Mouse (Mus musculus) lung, embryonic 14.5 days (tissue): ENCODE measurements at regions not wholly inside any gene's neighbourhood (a gene's known extent, or its start where the extent isn't known, plus 50 kb on each side); places are given as distances from the start of the nearest gene placed in this dataset.

Source experiments
- ATAC-seq: fragments of 200-750 bp; cut with Nextera tagmentation; 2 replicates; pipeline ENCODE4 v1.8.0; 2017; ENCODE audit warnings: mild to moderate bottlenecking, moderate TSS enrichment, moderate library complexity; ENCODE audit not compliant: insufficient read depth
- DNase-seq: peaks from one replicate; pipeline ENCODE4 v3.0.0-alpha.2; 2015
- H3K27ac ChIP-seq: fragments of 300-500 bp; sonication (generic); 2 replicates; pipeline ENCODE4 v1.5.1; 2014; ENCODE audit warnings: low read depth, mild to moderate bottlenecking, moderate library complexity
- H3K27me3 ChIP-seq: fragments of 300-500 bp; sonication (generic); 2 replicates; pipeline ENCODE4 v1.6.1; 2014; ENCODE audit warnings: low read length, control low read depth; ENCODE audit not compliant: insufficient read depth
- H3K36me3 ChIP-seq: fragments of 300-500 bp; sonication (generic); 2 replicates; pipeline ENCODE4 v1.6.1; 2014; ENCODE audit warnings: control low read depth; ENCODE audit not compliant: insufficient read depth
- H3K4me1 ChIP-seq: fragments of 300-500 bp; sonication (generic); 2 replicates; pipeline ENCODE4 v1.6.1; 2014; ENCODE audit warnings: antibody characterized with exemption, control low read depth; ENCODE audit not compliant: insufficient read depth
- H3K4me2 ChIP-seq: fragments of 300-500 bp; sonication (generic); 2 replicates; pipeline ENCODE4 v1.6.1; 2014; ENCODE audit warnings: mild to moderate bottlenecking
- H3K4me3 ChIP-seq: fragments of 300-500 bp; sonication (generic); 2 replicates; pipeline ENCODE4 v1.5.1; 2014; ENCODE audit warnings: low read depth, low read length
- H3K9ac ChIP-seq: fragments of 300-500 bp; sonication (generic); 2 replicates; pipeline ENCODE4 v1.6.1; 2014
- H3K9me3 ChIP-seq: fragments of 300-500 bp; sonication (generic); 2 replicates; pipeline ENCODE4 v1.6.1; 2016; ENCODE audit warnings: low read depth, low read length, control low read depth
- CTCF ChIP-seq: IDR thresholded peaks from 2 replicates; pipeline ENCODE4 v1.5.1; 2016; ENCODE audit warnings: antibody characterized with exemption, low read depth
- WGBS: fragments of 180-500 bp; shearing (Covaris S2); extraction: QIAGEN DNeasy Blood & Tissue Kit; methylation state at CpG from one replicate; pipeline ENCODE4 v1.1.7; 2014; 5-methylcytosine and 5-hydroxymethylcytosine counted together

DNA sequence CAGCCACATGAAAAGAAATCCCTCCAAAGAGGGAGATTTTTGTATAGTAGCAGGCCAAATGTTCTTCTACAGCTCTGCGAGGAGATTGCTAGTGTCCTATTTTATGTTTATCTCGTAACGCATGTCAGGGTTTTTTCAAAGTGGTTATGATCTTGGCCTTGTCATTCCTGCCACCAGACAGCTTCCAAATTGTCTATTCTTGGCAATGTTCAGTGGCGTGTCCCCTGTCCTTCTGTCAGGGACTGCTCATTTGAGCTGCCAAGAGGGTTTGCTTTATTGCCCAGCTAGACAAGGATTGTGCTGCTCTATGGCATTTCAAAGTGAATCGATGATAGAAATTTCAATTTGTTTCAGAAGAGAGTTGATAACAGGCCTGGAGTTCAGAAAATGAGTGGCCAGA lies 67.3 kb upstream of the Eif4g2 start:
- Histone ChIP-seq H3K36me3 (no peaks in the 10 kb centered on the region), H3K4me3 (no peak overlapping the region), H3K27me3 (no peaks in the 10 kb centered on the region), H3K4me1 (no peaks in the 10 kb centered on the region), H3K9me3 (no peaks in the 10 kb centered on the region), H3K27ac (no peak overlapping the region), H3K9ac (no peak overlapping the region), H3K4me2 (no peak overlapping the region)
- no peak for TF ChIP-seq CTCF
- DNase-seq = peak; percentile 60
- WGBS = 47% methylated on average over 5 of the region's 5 CpGs
- no peak for ATAC-seq

DNA sequence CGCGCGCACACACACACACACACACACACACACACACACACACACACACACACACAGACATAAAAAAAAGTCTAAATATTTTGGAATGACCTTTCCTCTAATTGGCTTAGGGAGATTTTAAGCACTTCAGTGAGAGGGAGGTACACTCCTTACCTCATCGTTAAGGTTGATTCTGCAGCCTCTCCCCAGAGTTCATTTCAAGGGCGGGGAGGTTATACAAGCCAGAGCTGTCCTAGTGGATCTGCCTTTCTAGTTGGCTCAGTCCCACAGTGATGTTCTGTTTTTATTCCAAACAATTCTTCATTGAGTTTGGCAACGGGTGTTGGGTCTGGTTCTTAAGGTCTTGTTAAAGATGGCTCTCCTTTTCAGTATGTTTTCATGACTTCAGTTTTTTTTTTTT lies 64.8 kb upstream of the Eif4g2 start:
- TF ChIP-seq CTCF = no peak
- ATAC-seq = no peak
- DNase-seq = no peak
- H3K27ac ChIP-seq = no peak overlapping the region
- no peak overlapping the region for H3K9ac ChIP-seq
- no peaks in the 10 kb centered on the region for H3K36me3 ChIP-seq
- H3K9me3 ChIP-seq = no peaks in the 10 kb centered on the region
- 82% methylated on average over 6 of the region's 6 CpGs for whole genome bisulfite sequencing
- no peaks in the 10 kb centered on the region; the same call in 1 of the 2 replicates for H3K4me1 ChIP-seq
- no peak overlapping the region for H3K4me2 ChIP-seq
- no peak overlapping the region for H3K4me3 ChIP-seq
- no peaks in the 10 kb centered on the region for H3K27me3 ChIP-seq

DNA sequence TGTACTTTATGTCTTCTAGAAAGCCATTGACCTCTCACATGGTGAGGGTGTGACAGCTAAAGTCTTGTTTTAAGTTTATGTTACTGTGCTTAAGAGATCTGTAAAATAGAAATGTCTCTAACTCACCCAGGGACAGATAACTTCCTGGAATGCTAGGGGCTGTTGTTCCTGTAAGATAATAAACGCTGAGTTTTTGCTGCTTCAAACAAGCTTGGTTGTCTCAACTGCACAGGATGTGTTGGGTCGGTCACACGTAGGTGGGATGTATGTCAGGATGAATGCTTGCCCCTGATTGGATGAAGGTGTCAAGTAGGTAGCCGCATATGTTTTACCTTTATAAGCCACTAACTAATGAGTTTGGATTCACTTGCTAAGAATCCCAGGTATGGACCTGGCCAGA lies 63.8 kb upstream of the Eif4g2 start:
- 71% methylated on average over 4 of the region's 4 CpGs for WGBS
- Histone ChIP-seq H3K9ac (no peak overlapping the region), H3K4me2 (no peak overlapping the region), H3K27ac (no peak overlapping the region), H3K4me1 (no peaks in the 10 kb centered on the region; the same call in 1 of the 2 replicates), H3K4me3 (no peak overlapping the region), H3K36me3 (no peaks in the 10 kb centered on the region), H3K9me3 (no peaks in the 10 kb centered on the region), H3K27me3 (no peaks in the 10 kb centered on the region)
- DNase-seq (no peak), ATAC-seq (no peak)
- TF ChIP-seq CTCF = no peak

DNA sequence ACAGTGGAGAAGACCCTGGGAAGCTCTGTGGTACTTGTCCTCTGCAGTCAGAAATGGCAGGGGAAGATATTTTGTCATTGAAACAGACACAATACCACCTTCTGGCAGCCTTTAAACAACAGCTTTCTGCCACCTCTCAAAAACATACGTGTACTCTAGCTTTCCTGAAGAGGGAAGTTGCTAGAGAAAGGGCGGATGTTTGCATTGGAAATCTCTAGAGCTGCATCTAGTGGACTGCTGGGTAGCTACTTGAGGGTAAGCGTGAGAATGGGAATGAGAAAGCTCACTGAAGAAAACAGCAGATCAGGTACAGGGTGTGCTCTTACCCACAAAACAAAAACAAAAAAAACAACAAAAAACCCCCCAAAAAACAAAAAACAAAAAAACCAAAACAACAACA lies 61.4 kb upstream of the Eif4g2 start:
- Histone ChIP-seq H3K27me3 (no peaks in the 10 kb centered on the region), H3K4me2 (no peak overlapping the region), H3K4me3 (no peak overlapping the region), H3K27ac (no peak overlapping the region), H3K4me1 (no peaks in the 10 kb centered on the region; the same call in 1 of the 2 replicates), H3K36me3 (no peaks in the 10 kb centered on the region), H3K9ac (no peak overlapping the region), H3K9me3 (no peaks in the 10 kb centered on the region)
- no peak for TF ChIP-seq CTCF
- 50% methylated on average over 3 of the region's 3 CpGs for WGBS
- ATAC-seq (no peak), DNase-seq (peak; percentile 20)

DNA sequence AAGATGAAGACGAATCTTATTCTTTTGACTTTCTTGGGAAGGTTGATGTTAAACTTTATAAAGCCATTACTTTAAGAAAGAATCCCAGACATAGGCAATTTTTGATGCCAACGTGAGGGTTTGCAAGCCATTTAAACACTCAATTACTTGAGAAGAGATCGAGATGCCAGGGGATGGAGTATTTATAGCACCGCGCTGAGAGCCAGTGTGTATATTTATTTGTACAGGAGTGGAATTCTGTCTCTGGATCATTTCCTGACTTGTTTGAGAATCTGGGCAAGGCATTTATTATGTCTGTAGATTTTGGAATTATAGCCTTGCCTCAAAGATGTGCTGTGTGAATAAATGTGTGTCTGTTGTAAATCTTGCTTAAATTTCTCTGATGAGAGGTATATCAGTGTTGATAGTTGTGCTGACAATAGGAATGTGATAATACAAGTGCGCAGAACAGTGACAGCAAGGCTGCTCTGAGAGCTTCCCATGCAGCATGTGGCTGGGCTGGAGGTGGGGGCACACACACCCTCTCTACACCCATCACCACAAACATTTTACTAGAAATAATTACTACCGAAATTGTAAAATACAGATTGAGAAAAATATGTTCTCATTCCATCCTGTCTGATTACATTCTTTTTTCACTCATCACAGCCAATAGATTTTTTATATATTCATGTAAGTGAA lies 58.6 kb upstream of the Eif4g2 start:
- Histone ChIP-seq H3K4me3 (no peak overlapping the region), H3K9me3 (no peaks in the 10 kb centered on the region), H3K4me1 (no peaks in the 10 kb centered on the region; the same call in 1 of the 2 replicates), H3K27ac (no peak overlapping the region), H3K9ac (no peak overlapping the region), H3K27me3 (no peaks in the 10 kb centered on the region), H3K4me2 (no peak overlapping the region), H3K36me3 (no peaks in the 10 kb centered on the region)
- ATAC-seq (no peak; the same call in 1 of the 2 replicates), DNase-seq (no peak)
- 39% methylated on average over 7 of the region's 7 CpGs for WGBS
- no peak for TF ChIP-seq CTCF

DNA sequence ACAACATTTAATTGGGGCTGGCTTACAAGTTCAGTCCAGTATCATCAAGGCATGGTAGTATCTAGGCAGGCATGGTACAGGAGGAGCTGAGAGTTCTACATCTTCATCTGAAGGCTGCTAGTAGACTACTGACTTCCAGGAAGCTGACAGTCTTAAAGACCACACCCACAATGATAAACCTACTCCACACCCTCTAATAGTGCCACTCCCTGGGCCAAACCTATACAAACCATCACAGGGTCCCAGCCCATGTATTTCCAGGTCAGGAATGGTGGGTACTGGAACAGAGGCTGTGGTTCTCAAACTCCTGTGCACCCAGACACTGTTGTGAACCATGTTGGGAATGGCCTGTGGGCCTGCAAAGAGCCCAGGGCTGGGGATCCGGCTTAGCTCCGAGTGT lies 55.2 kb upstream of the Eif4g2 start:
- H3K27me3 ChIP-seq = no peaks in the 10 kb centered on the region
- ATAC-seq = no peak
- no peak for TF ChIP-seq CTCF
- H3K4me3 ChIP-seq = no peak overlapping the region
- H3K4me2 ChIP-seq = no peak overlapping the region
- no peaks in the 10 kb centered on the region for H3K9me3 ChIP-seq
- H3K9ac ChIP-seq = no peak overlapping the region
- H3K27ac ChIP-seq = no peak overlapping the region
- WGBS = 92% methylated on average over 2 of the region's 2 CpGs
- no peaks in the 10 kb centered on the region for H3K4me1 ChIP-seq
- no peaks in the 10 kb centered on the region for H3K36me3 ChIP-seq
- no peak for DNase-seq

DNA sequence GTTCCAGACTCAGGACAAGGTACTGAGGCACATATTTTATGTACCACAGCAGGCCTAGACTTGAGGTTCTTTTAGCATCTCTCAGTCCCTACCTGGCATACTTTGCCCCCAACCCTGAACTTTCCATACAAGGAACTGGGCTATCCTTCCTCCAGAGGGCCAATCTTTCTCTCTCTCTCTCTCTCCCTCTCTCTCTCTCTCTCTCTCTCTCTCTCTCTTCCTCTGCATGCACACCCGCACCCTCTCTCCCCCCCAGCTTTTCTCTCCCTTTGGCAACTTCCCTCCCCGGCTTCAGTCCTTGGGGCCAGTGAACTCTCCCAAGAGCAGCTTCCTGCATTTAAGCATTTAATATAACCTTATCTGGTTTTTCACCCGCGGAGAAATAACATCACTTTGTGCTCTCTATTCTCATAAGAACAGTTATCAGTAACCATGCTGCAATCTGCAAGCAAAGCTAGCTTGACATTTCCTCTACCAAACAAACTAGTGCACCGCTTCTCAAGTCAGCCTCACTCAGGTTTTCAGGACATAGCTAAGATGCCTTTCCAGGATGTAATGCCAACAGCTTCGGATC lies 53.3 kb upstream of the Eif4g2 start:
- peak; percentile 15 for DNase-seq

More for the DNA sequence above, 53.3 kb upstream of the Eif4g2 start:
- no peak overlapping the region for H3K9ac ChIP-seq
- no peak overlapping the region for H3K27ac ChIP-seq
- ATAC-seq = no peak
- H3K4me2 ChIP-seq = no peak overlapping the region
- 37% methylated on average over 6 of the region's 6 CpGs for WGBS
- peaks cover 4% of the 10 kb centered on the region; the same call in 1 of the 2 replicates for H3K27me3 ChIP-seq
- no peaks in the 10 kb centered on the region for H3K36me3 ChIP-seq
- no peak for TF ChIP-seq CTCF
- no peaks in the 10 kb centered on the region for H3K4me1 ChIP-seq
- H3K9me3 ChIP-seq = no peaks in the 10 kb centered on the region
- H3K4me3 ChIP-seq = no peak overlapping the region
